Mouse (Mus musculus): ENCODE measurements around the gene Mlc1. TPM values are rescaled to one million over a fixed set of nuclear protein-coding genes. Genes with fewer than 3 reads are reported as not detected.

Gene Mlc1
- 6.7 and 8.0 TPM in 2 replicates for polyA plus RNA-seq (2015; fragmentation: Nextera tagmentation; extraction: Ambion mirVana)

DNA sequence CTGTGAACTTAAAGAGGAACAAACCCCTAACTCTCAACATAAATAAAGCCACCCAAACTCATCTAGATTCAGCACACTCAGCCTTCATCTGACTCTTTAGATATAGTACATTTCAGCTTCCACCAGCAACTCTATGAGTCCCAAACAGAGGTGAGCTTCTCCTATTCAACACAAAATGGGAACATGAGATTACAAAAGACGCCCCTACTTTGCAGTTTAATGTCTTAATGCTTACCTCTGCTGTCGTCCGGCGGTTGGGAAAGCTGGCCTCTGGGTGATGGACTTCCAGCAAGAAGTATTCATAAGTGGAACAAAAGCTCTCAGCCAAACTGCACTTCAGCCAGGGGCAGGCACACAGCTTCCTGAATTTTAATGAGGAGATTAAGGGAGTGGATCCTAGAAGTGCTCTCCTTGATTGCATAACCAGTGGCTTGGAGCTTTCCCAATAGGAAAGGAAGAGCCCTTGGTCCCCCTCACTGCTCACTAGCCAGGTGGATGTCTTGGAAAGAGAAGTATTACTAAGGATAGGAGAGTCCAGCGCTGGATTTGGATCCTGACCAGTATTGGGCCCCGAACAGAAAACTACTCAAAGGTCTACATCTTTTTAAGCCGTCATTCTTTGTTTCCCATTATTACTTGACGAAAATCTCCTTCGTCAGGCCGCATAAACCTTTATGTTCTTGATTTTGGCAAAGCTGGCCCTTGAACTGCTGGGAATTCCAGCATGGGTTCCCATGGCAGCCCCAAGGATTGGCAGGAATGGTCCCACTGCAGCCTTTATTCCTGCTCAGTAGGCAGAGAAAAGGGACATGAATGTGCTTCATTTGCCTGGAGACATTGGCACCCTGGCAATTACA, at the start of gene Mlc1:
Gene Mlc1, minus strand, starts transcription at position 727 of the 857 bp plus-strand sequence.
- Histone ChIP-seq H3K9me3 (no peaks in the 10 kb centered on the region), H3K27ac (replicated peaks) (peak within 1 kb of the TSS; percentile 71), H3K36me3 (no peaks in the 10 kb centered on the region), H3K4me2 (peak within 1 kb of the TSS; percentile 5; the same call in 1 of the 2 replicates), H3K4me3 (0 out of 2 replicates have a peak within 1 kb of the TSS, but pooled peaks have one; percentile 5), H3K27me3 (no peaks in the 10 kb centered on the region), H3K4me1 (replicated peaks) (peaks cover 13% of the 10 kb centered on the region; the same call in 1 of the 2 replicates), H3K9ac (no peak within 1 kb of the TSS)
- peak; percentile 90 for ATAC-seq (ENCODE audit: low read depth)
- WGBS, result 24% methylated on average over 10 of the region's 10 CpGs

- Histone ChIP-seq H3K36me3 (no peaks in the 10 kb centered on the region), H3K9me3 (no peaks in the 10 kb centered on the region), H3K9ac (no peak overlapping the region), H3K4me3 (no peak overlapping the region), H3K4me1 (replicated peaks) (no peaks in the 10 kb centered on the region), H3K27ac (replicated peaks) (no peak overlapping the region), H3K4me2 (no peak overlapping the region), H3K27me3 (no peaks in the 10 kb centered on the region)
- WGBS, result 84% methylated on average over 7 of the region's 7 CpGs
- ATAC-seq (ENCODE audit: low read depth), result no peak
Observed at GRCm38 (mm10) chr15:89020492-89020891, 41.7 kb upstream of the Mlc1 start.

GRCm38 (mm10) chr15:89020085-89020484, 41.3 kb upstream of the Mlc1 start:
- 84% methylated on average over 7 of the region's 7 CpGs for WGBS
- H3K4me1 ChIP-seq (replicated peaks), result no peaks in the 10 kb centered on the region

DNA sequence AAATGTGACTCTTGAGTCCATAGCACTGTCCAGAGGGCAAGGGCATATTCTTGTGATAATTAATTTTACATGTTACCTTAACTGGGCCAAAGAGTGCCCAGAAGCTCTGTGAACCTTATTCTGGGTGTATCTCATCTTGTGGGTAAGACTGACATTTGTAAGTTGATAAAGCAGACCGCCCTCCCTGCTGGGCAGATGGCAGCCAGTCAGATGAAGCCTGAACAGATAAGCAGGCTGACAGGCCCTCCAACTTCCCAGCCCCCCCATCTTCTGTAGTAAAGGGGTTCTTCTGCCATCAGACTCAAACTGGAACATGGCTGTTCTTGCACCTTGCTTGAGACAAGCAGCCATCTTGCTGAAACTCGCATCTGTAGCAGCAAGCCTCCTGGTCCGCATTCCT, 37.9 kb upstream of the Mlc1 start:
- H3K27me3 ChIP-seq, result no peaks in the 10 kb centered on the region
- no peak overlapping the region for H3K27ac ChIP-seq (replicated peaks)
- WGBS, result 91% methylated on average over 3 of the region's 3 CpGs
- H3K36me3 ChIP-seq, result no peaks in the 10 kb centered on the region
- ATAC-seq (ENCODE audit: low read depth), result no peak
- H3K9me3 ChIP-seq, result no peaks in the 10 kb centered on the region
- H3K9ac ChIP-seq, result no peak overlapping the region
- H3K4me1 ChIP-seq (replicated peaks), result no peaks in the 10 kb centered on the region
- H3K4me3 ChIP-seq, result no peak overlapping the region
- H3K4me2 ChIP-seq, result no peak overlapping the region

More at GRCm38 (mm10) chr15:89020085-89020484, 41.3 kb upstream of the Mlc1 start:
- Histone ChIP-seq H3K4me3 (no peak overlapping the region), H3K9ac (no peak overlapping the region), H3K9me3 (no peaks in the 10 kb centered on the region), H3K4me2 (no peak overlapping the region), H3K27me3 (no peaks in the 10 kb centered on the region), H3K27ac (replicated peaks) (no peak overlapping the region), H3K36me3 (no peaks in the 10 kb centered on the region)
- no peak for ATAC-seq (ENCODE audit: low read depth)

- no peak for ATAC-seq (ENCODE audit: low read depth)
- WGBS, result 88% methylated on average over 5 of the region's 5 CpGs
- no peak overlapping the region for H3K4me3 ChIP-seq
- H3K9me3 ChIP-seq, result no peaks in the 10 kb centered on the region
- no peaks in the 10 kb centered on the region for H3K27me3 ChIP-seq
- H3K9ac ChIP-seq, result no peak overlapping the region
- H3K4me1 ChIP-seq (replicated peaks), result no peaks in the 10 kb centered on the region
- no peak overlapping the region for H3K27ac ChIP-seq (replicated peaks)
- no peak overlapping the region for H3K4me2 ChIP-seq
- H3K36me3 ChIP-seq, result no peaks in the 10 kb centered on the region
Observed at GRCm38 (mm10) chr15:89007781-89008180, 29.0 kb upstream of the Mlc1 start.

DNA sequence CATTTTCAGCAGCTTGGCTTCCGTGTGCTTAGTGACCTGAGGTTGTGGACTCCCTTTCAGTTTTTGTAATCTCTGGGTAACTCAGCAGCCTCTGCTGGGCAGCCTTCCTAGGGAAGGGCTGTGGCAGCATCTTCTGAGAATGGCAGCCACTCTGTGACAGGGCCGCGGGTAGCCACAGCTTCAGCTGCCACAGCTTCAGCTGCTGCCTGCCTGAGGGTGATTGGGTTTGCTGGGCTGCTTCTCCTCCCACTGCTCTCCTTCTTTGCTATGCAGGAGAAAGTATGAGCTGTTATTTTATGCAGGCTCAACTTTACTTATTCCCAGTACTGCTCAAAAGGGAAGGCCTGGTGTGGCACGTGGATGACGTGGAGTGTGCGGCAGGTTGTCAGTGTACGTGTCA, 28.2 kb upstream of the Mlc1 start:
- no peaks in the 10 kb centered on the region for H3K36me3 ChIP-seq
- H3K9me3 ChIP-seq, result no peaks in the 10 kb centered on the region
- no peak overlapping the region for H3K4me3 ChIP-seq
- H3K27ac ChIP-seq (replicated peaks), result no peak overlapping the region
- no peaks in the 10 kb centered on the region for H3K4me1 ChIP-seq (replicated peaks)
- no peak overlapping the region for H3K4me2 ChIP-seq
- 94% methylated on average over 7 of the region's 7 CpGs for WGBS
- no peak for ATAC-seq (ENCODE audit: low read depth)
- no peak overlapping the region for H3K9ac ChIP-seq
- no peaks in the 10 kb centered on the region for H3K27me3 ChIP-seq

- no peak overlapping the region for H3K4me2 ChIP-seq
- H3K9me3 ChIP-seq, result no peaks in the 10 kb centered on the region
- H3K27me3 ChIP-seq, result no peaks in the 10 kb centered on the region
- no peak overlapping the region for H3K27ac ChIP-seq (replicated peaks)
- no peak overlapping the region for H3K9ac ChIP-seq
- no peaks in the 10 kb centered on the region for H3K4me1 ChIP-seq (replicated peaks)
- no peak for ATAC-seq (ENCODE audit: low read depth)
- no peaks in the 10 kb centered on the region for H3K36me3 ChIP-seq
- whole genome bisulfite sequencing, result 68% methylated on average over 3 of the region's 3 CpGs
- no peak overlapping the region for H3K4me3 ChIP-seq
Observed at GRCm38 (mm10) chr15:89001245-89001644, 22.4 kb upstream of the Mlc1 start.

DNA sequence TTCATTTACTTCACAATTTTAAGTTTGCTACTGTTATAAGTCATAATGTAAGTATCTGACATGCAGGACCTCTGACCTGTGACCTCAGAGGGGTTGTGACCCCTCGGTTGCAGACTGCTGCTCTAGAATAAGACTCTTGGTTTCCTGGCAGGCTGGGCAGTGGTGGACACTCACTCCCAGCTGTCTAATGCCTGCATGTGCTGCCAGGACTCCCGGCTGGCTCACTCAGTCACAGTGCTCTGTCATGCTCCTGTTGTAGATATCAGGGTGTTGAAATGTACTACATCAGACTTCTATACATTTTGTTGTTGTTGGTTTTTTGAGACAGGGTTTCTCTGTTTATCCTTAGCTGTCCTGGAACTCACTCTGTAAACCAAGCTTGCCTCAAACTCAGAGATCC, 21.6 kb upstream of the Mlc1 start:
- no peaks in the 10 kb centered on the region for H3K36me3 ChIP-seq
- no peak overlapping the region for H3K27ac ChIP-seq (replicated peaks)
- H3K4me1 ChIP-seq (replicated peaks), result no peaks in the 10 kb centered on the region
- H3K9ac ChIP-seq, result no peak overlapping the region
- ATAC-seq (ENCODE audit: low read depth), result no peak
- WGBS, result 74% methylated on average over 2 of the region's 2 CpGs
- no peaks in the 10 kb centered on the region for H3K9me3 ChIP-seq
- H3K27me3 ChIP-seq, result no peaks in the 10 kb centered on the region
- H3K4me3 ChIP-seq, result no peak overlapping the region
- H3K4me2 ChIP-seq, result no peak overlapping the region

- Histone ChIP-seq H3K27me3 (no peaks in the 10 kb centered on the region), H3K4me3 (no peak overlapping the region), H3K9me3 (no peaks in the 10 kb centered on the region), H3K36me3 (no peaks in the 10 kb centered on the region), H3K9ac (no peak overlapping the region), H3K4me2 (no peak overlapping the region), H3K27ac (replicated peaks) (no peak overlapping the region), H3K4me1 (replicated peaks) (no peaks in the 10 kb centered on the region)
- 87% methylated on average over 2 of the region's 2 CpGs for WGBS
- no peak; the same call in 1 of the 2 replicates for ATAC-seq (ENCODE audit: low read depth)
Observed at GRCm38 (mm10) chr15:88999124-88999523, 20.3 kb upstream of the Mlc1 start.

- Histone ChIP-seq H3K36me3 (no peaks in the 10 kb centered on the region), H3K9me3 (no peaks in the 10 kb centered on the region), H3K4me3 (no peak overlapping the region), H3K27me3 (no peaks in the 10 kb centered on the region), H3K27ac (replicated peaks) (no peak overlapping the region), H3K4me1 (replicated peaks) (no peaks in the 10 kb centered on the region), H3K4me2 (no peak overlapping the region), H3K9ac (no peak overlapping the region)
- 83% methylated on average over 8 of the region's 8 CpGs for WGBS
- no peak for ATAC-seq (ENCODE audit: low read depth)
Observed at GRCm38 (mm10) chr15:88998636-88999035, 19.8 kb upstream of the Mlc1 start.

DNA sequence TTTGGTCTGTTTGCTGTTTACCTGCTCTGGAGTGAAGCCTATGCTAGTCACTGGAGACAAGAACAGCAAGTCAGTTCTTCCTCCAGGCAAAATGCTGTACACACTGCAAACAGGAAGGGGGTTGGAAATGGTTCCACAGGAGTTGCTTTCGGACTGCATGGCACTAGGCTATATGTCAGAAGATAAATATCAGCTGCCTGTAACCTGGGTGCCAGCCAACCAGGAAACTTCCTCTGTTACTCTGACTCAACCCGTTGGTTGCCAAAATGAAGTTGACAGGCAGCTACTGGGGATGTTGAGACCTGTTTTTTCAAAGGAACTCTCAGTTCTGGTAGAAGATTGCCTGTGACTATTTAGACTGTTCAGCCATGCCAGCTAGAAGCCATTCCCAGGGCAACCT, 10.4 kb upstream of the Mlc1 start:
- Histone ChIP-seq H3K27me3 (no peaks in the 10 kb centered on the region), H3K4me2 (no peak overlapping the region), H3K27ac (replicated peaks) (no peak overlapping the region), H3K9me3 (no peaks in the 10 kb centered on the region), H3K4me1 (replicated peaks) (no peaks in the 10 kb centered on the region), H3K36me3 (no peaks in the 10 kb centered on the region), H3K9ac (no peak overlapping the region), H3K4me3 (no peak overlapping the region)
- ATAC-seq (ENCODE audit: low read depth), result no peak
- WGBS, result 85% methylated on average over 2 of the region's 2 CpGs

GRCm38 (mm10) chr15:88982534-88983079, 3.8 kb upstream of the Mlc1 start, which contains the start of gene Mov10l1:
Gene Mov10l1, plus strand, starts transcription at chr15:88982909.
- WGBS, result 93% methylated on average over 31 of the region's 31 CpGs
- Histone ChIP-seq H3K4me3 (no peak within 1 kb of the TSS), H3K27ac (replicated peaks) (no peak within 1 kb of the TSS), H3K4me2 (no peak within 1 kb of the TSS), H3K9ac (no peak within 1 kb of the TSS), H3K4me1 (replicated peaks) (peaks cover 11% of the 10 kb centered on the region; the same call in 1 of the 2 replicates), H3K9me3 (no peaks in the 10 kb centered on the region), H3K27me3 (no peaks in the 10 kb centered on the region), H3K36me3 (no peaks in the 10 kb centered on the region)
- no peak for ATAC-seq (ENCODE audit: low read depth)
